Mouse (Mus musculus) liver, adult 2 months (tissue): ENCODE results near the gene Cd24a. TPM values are rescaled to one million over a fixed set of nuclear protein-coding genes. Genes with fewer than 3 reads are reported as not detected.

Experiments
- DNase-seq: peaks from one replicate; pipeline ENCODE4 v3.0.0-alpha.2; 2011; ENCODE audit warnings: low read depth, low spot score; ENCODE audit errors: extremely low read depth
- H3K27ac ChIP-seq: fragments of 200-500 bp; replicated peaks from 2 replicates; pipeline ENCODE4 v1.5.1; 2012; ENCODE audit warnings: low read depth, mild to moderate bottlenecking, control low read depth, inconsistent platforms, low read length; ENCODE audit not compliant: insufficient read depth
- H3K27me3 ChIP-seq: fragments of 200-500 bp; 2 replicates; pipeline ENCODE4 v1.6.1; 2012; ENCODE audit warnings: mild to moderate bottlenecking, moderate library complexity, low read length, inconsistent platforms; ENCODE audit not compliant: control insufficient read depth, insufficient read depth
- H3K36me3 ChIP-seq: fragments of 200-500 bp; 2 replicates; pipeline ENCODE4 v1.6.1; 2012; ENCODE audit warnings: low read length, inconsistent platforms; ENCODE audit not compliant: control insufficient read depth, insufficient read depth
- H3K4me1 ChIP-seq: fragments of 200-500 bp; 2 replicates; pipeline ENCODE4 v1.6.1; 2011; ENCODE audit warnings: low read length; ENCODE audit not compliant: control insufficient read depth, insufficient read depth
- H3K4me3 ChIP-seq: fragments of 200-500 bp; 2 replicates; pipeline ENCODE4 v1.5.1; 2011; ENCODE audit warnings: low read depth, mild to moderate bottlenecking, control low read depth, low read length, moderate library complexity; ENCODE audit not compliant: insufficient read depth
- H3K79me2 ChIP-seq: fragments of 200-500 bp; 2 replicates; pipeline ENCODE4 v1.6.1; 2012; ENCODE audit warnings: inconsistent platforms, mild to moderate bottlenecking, low read length, moderate library complexity; ENCODE audit not compliant: control insufficient read depth, insufficient read depth
- H3K9ac ChIP-seq: fragments of 200-500 bp; 2 replicates; pipeline ENCODE4 v1.6.1; 2012; ENCODE audit warnings: low read depth, mild to moderate bottlenecking, control low read depth, inconsistent platforms, low read length
- CTCF ChIP-seq: fragments of 200-500 bp; IDR thresholded peaks from 2 replicates; pipeline ENCODE4 v1.5.1; 2011; ENCODE audit warnings: low read depth, low read length, control low read depth
- POLR2A ChIP-seq: fragments of 200-500 bp; IDR thresholded peaks from 2 replicates; pipeline ENCODE4 v1.6.1; 2011; ENCODE audit warnings: low read length, control low read depth; ENCODE audit not compliant: insufficient read depth; ENCODE audit errors: extremely low read depth
- WGBS: fragments of 180-500 bp; shearing (Covaris S2); methylation state at CpG from one replicate; pipeline ENCODE4 v1.1.7; 2018; 5-methylcytosine and 5-hydroxymethylcytosine counted together
- polyA plus RNA-seq: library from polyadenylated mRNA; depleted of rRNA; stranded (reverse); fragments of >200 nt; gene quantifications from 2 replicates; pipeline ENCODE4 v1.2.3, GENCODE M21; 2012
- total RNA-seq: library from RNA; depleted of rRNA; stranded (reverse); fragments of >200 nt; gene quantifications from 2 replicates; pipeline ENCODE4 v1.2.3, GENCODE M21; 2014

The Cd24a gene
- total and polyA plus RNA-seq, 2 experiments: 1.7 to 5.7 TPM

GRCm38 (mm10) chr10:43601039-43601438 is 23.0 kb downstream of the Cd24a start:
- no peak overlapping the region for H3K4me3 ChIP-seq
- H3K9ac ChIP-seq: no peak overlapping the region
- H3K36me3 ChIP-seq: no peaks in the 10 kb centered on the region
- DNase-seq: no peak
- TF ChIP-seq CTCF (no peak), POLR2A (no peak)
- H3K4me1 ChIP-seq: no peaks in the 10 kb centered on the region
- no peak overlapping the region for H3K27ac ChIP-seq
- no peaks in the 10 kb centered on the region; the same call in 1 of the 2 replicates for H3K79me2 ChIP-seq
- H3K27me3 ChIP-seq: no peaks in the 10 kb centered on the region
- 71% methylated on average over 1 of the region's 1 CpGs for WGBS

- WGBS: 46% methylated on average over 14 of the region's 14 CpGs
- Histone ChIP-seq H3K4me3 (no peak overlapping the region), H3K27me3 (no peaks in the 10 kb centered on the region), H3K4me1 (no peaks in the 10 kb centered on the region), H3K27ac (no peak overlapping the region), H3K79me2 (no peaks in the 10 kb centered on the region; the same call in 1 of the 2 replicates), H3K36me3 (no peaks in the 10 kb centered on the region), H3K9ac (no peak overlapping the region)
- TF ChIP-seq POLR2A (no peak), CTCF (no peak)
- no peak for DNase-seq
Measured at GRCm38 (mm10) chr10:43601511-43602396, 23.7 kb downstream of the Cd24a start.

- WGBS: 82% methylated on average over 4 of the region's 4 CpGs
- no peak overlapping the region for H3K9ac ChIP-seq
- TF ChIP-seq CTCF (no peak), POLR2A (no peak)
- no peaks in the 10 kb centered on the region for H3K27me3 ChIP-seq
- no peaks in the 10 kb centered on the region for H3K36me3 ChIP-seq
- H3K27ac ChIP-seq: no peak overlapping the region
- H3K4me1 ChIP-seq: no peaks in the 10 kb centered on the region
- no peak for DNase-seq
- no peaks in the 10 kb centered on the region; the same call in 1 of the 2 replicates for H3K79me2 ChIP-seq
- H3K4me3 ChIP-seq: no peak overlapping the region
Measured at GRCm38 (mm10) chr10:43603975-43604686, 26.0 kb downstream of the Cd24a start.

GRCm38 (mm10) chr10:43604687-43605250 is 26.7 kb downstream of the Cd24a start:
- no peaks in the 10 kb centered on the region for H3K4me1 ChIP-seq
- no peaks in the 10 kb centered on the region for H3K27me3 ChIP-seq
- H3K9ac ChIP-seq: no peak overlapping the region
- H3K36me3 ChIP-seq: no peaks in the 10 kb centered on the region
- no peaks in the 10 kb centered on the region; the same call in 1 of the 2 replicates for H3K79me2 ChIP-seq
- DNase-seq: no peak
- no peak for TF ChIP-seq CTCF
- no peak for TF ChIP-seq POLR2A
- H3K4me3 ChIP-seq: no peak overlapping the region
- WGBS: 84% methylated on average over 10 of the region's 10 CpGs
- H3K27ac ChIP-seq: no peak overlapping the region

- Histone ChIP-seq H3K27ac (no peak overlapping the region), H3K79me2 (no peaks in the 10 kb centered on the region; the same call in 1 of the 2 replicates), H3K4me1 (no peaks in the 10 kb centered on the region), H3K9ac (no peak overlapping the region), H3K27me3 (no peaks in the 10 kb centered on the region), H3K36me3 (no peaks in the 10 kb centered on the region), H3K4me3 (no peak overlapping the region)
- DNase-seq: no peak
- WGBS: 78% methylated on average over 7 of the region's 7 CpGs
- TF ChIP-seq CTCF (no peak), POLR2A (no peak)
Measured at GRCm38 (mm10) chr10:43605901-43606300, 27.8 kb downstream of the Cd24a start.
